Mouse (Mus musculus) midbrain, embryonic 10.5 days (tissue): Measurements from ENCODE around the gene Klri2. TPM values are rescaled to one million over a fixed set of nuclear protein-coding genes. Genes with fewer than 3 reads are reported as not detected.

Source experiments
- microRNA-seq: library from miRNA; unstranded; fragments of <30 nt; microRNA quantifications from one replicate; pipeline ENCODE4, GENCODE M21; 2017
- polyA plus RNA-seq: library from polyadenylated mRNA; unstranded; fragments of >200 nt; fragmentation: Nextera tagmentation; extraction: Ambion mirVana; gene quantifications from 2 replicates; pipeline ENCODE4 v1.2.1, GENCODE M21; 2016

Klri2 gene
- polyA plus RNA-seq, 1 experiment from 2014 or later = not detected

Small RNA genes lying within 50 kb of the gene (microRNA-seq; reads per million reads assigned to microRNA genes)
- not detected for gene Mir680-1

Other genes with a start within 250 kb of the Klri2 start
- 0.10 TPM in 1 of 2 replicates, not detected in the other for gene Olr1, start 233.3 kb downstream of the Klri2 start, polyA plus RNA-seq
- gene Tmem52b, start 227.9 kb downstream of the Klri2 start, polyA plus RNA-seq = not detected in 2 replicates
- 47.1 and 59.3 TPM in 2 replicates for gene Gabarapl1, start 207.3 kb downstream of the Klri2 start, polyA plus RNA-seq
- not detected in 2 replicates for gene Klre1, start 162.6 kb downstream of the Klri2 start, polyA plus RNA-seq
- 0.14 TPM in 1 of 2 replicates, not detected in the other for gene Klrd1, start 148.7 kb downstream of the Klri2 start, polyA plus RNA-seq
- 0.22 and 0.39 TPM in 2 replicates for gene Klrk1, start 116.6 kb downstream of the Klri2 start, polyA plus RNA-seq
- not detected in 2 replicates for gene Klrc3, start 97.1 kb downstream of the Klri2 start, polyA plus RNA-seq
- gene Klrc2, start 79.8 kb downstream of the Klri2 start, polyA plus RNA-seq = not detected in 2 replicates
- not detected in 2 replicates for gene Klrc1, start 61.5 kb downstream of the Klri2 start, polyA plus RNA-seq
- not detected in 2 replicates for gene Klri1, start 23.4 kb downstream of the Klri2 start, polyA plus RNA-seq
- gene Gm156, start 43.8 kb upstream of the Klri2 start, polyA plus RNA-seq = not detected in 2 replicates
- gene Gm17631, start 122.2 kb upstream of the Klri2 start, polyA plus RNA-seq = not detected in 2 replicates
- not detected in 2 replicates for gene Klra17, start 136.2 kb upstream of the Klri2 start, polyA plus RNA-seq
- gene Klra5, start 177.2 kb upstream of the Klri2 start, polyA plus RNA-seq = not detected in 2 replicates